Mouse (Mus musculus) left cerebral cortex, postnatal 4 days (tissue): ENCODE results near the gene Mab21l3. TPM values are rescaled to one million over a fixed set of nuclear protein-coding genes. Genes with fewer than 3 reads are reported as not detected.
"Not testable (repeated sequence)": the region's sequence is repeated elsewhere in the genome, so short reads cannot be mapped to it uniquely, and the experiment has no call there.

Experiments used
- DNase-seq: peaks from one replicate; pipeline ENCODE4 v3.0.0-alpha.2; 2022
- intact Hi-C: fragments of 180-260 bp; cut with DNase I; formaldehyde crosslinking; loops from one replicate; pipeline ENCODE4 v1.15.1; 2025
- total RNA-seq, 2 experiments: library from RNA; stranded (reverse); gene quantifications; 2 replicates each; pipeline ENCODE4 v1.2.3; 2021

Mab21l3 gene
- total RNA-seq, 2 experiments from 2014 or later = 0.16 to 0.28 TPM

DNA sequence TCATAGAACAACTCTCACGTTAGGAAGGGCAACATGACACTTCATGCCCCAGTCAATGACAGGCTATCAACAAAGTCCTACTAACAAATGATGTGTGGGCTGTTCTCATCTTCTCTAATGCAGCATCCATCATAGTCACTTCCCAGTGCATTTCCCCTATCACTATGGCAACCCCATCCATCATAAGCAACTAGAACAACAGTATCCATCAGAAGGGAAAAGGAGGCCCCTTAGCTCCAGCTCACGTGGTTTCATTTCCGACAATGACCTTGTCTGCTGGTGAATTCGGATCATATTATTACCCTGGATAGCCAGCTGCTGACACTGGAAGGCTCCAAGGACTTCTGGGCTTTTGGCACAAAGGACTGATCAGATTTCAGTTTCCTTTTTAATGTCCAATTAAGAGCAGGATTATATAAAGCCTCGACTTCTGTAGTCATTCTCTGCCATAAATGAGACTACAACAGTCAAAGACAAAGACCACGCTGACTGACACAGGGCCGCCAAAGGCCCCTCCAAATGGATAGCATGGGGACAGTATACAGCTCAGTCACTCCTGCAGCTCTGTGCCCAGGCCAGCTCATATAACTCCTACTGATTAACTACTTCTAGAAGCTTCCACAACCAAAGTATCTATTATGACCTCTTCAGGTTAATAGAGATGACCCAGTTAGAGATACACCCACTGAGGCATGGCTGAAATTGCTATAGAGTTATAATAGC is 6.2 kb downstream of the Mab21l3 start:
- DNase-seq = no peak
- intact Hi-C loops = no loop called here

DNA sequence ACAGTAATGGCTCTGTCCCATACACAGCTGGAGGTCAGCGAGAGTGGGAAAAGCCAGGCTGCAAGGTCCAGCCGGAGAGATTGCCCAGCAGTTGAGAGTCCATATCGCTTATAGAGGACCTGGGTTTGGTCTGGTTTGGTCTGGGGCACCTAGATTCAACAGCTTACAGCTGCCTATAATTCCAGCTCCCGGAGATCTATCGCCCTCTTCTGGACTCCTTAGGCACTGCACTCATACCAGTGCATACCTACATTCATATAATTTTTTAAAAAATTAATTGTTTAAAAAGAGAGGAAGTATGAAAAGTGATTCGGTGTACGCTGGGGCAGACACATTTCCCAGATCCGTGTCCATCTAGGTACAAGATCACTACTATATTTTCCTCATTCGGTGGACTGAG is 9.4 kb downstream of the Mab21l3 start:
- intact Hi-C loops = no loop called here

DNA sequence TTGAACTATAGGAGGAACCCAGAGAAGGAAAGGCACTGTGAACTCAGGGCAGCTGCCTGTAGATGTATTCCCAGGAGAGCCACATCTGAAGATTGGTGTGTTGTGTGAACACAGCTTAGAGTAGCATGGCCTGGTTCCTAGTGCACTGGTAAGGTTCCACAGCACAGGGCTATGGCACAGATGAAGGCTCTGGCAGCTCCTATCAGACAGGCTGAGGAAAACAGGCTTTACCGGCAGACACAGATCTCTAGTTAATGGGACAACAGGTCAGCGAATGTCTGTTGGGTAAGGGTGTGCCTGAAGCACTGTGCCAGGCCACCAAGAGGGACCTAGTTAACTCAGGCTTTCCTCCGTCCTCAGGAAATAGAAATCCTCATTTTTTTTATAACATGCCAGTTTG is 11.8 kb downstream of the Mab21l3 start:
- intact Hi-C loops = no loop called here
- no peak for DNase-seq

More for the DNA sequence above, 9.4 kb downstream of the Mab21l3 start:
- no peak for DNase-seq

DNA sequence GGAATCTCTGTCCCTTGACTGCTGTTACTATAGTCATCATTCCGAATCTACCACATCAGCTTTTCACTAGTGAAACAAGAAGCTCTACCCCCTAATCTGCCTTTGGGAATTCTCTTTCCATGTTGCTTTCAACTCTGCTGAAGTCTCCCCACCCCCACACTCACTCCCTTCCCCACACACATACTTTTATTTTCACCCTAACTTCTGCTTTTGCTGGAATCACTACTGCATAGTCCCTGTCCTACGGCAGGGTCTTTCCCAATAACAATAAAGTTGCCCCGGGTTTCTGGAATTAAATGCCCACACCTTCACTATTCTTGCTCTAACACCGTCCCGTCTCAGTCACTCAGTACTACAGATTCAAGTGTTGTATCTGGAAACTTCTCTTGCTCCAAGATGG is 12.2 kb downstream of the Mab21l3 start:
- intact Hi-C loops = no loop called here
- no peak for DNase-seq

DNA sequence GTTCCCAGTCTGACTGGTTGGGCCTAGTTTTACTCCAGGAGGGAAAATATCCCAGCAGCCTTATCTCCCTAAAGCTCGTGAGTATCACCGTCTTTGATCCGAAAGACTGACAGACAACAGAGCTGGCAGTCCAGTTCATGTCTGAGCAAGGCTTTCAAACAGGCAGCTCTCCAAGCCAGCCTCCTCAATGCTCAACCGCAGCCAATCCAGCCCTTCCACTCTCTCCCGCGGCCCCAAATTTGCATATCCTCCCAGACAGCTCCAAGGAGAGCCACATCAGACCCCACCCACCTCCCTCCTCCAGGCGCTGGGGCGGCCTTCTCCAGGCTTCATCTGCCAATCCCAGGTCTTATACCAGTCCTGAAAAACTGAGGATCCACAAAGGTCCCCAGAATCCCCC is 12.7 kb downstream of the Mab21l3 start:
- intact Hi-C loops = no loop called here
- DNase-seq = peak; percentile 72

DNA sequence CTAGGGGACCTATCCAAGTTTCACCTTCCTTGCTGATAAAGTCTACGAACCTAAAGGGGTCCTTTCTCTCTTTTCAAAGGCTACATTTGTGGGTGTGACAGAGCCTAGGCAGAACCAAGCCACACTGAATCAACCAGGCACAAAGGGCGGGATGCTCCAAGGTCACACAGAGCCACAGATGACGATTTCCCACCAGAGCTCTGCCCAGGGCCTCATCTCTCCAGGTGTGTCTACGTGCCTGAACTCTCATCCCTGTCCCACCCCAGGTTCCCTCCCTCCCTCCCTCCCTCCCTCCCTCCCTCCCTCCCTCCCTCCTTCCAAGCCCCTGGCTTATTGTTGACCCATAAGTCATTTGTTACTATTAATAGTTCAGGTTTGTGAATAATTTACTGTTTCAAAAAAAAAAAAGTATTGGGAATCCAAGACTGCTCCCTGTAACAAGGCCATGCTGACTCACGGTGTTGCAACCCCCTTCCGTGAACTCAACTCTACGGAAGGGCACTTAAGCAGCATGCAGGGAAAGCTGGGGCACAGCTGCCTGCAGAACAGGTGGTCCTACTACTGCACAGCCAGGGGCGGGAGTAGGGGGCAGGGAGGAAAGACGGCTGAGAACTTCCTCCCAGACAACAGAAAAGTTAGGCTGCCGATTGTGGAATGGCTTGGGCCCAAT is 17.4 kb downstream of the Mab21l3 start:
- intact Hi-C loops = no loop called here

DNA sequence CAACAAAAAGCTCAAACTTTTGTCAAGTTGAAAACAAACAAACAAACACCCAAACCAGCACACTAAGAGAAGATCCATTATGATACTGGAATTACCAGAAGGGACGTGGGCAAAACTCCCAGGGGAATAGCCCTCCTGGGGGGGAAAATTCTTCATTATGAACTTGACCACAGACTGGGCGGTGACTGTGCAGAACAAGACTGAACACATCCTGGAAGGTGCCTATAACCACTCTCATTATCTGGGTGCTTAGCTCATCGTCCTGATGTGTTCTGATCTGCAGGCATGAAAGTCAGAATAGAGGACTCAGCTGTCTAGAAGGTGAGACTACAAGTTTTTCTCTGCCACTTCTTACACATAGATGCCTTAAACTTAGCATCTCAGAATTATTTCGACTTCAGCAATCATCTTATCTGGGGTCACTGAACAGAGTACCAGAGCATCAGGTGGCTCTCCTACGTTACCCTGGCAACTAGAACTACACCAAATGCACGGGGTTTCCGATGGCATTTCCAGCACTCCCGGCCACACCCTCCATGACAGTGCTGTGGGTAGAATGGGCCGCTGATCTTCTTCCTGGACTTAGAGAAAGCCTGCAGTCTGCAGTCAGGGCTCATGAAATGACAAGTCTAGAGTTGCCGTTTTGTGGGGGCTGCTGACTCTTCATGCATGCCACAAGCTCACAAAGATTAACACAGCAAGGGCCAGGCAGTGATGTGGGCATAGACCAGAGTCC is 18.7 kb downstream of the Mab21l3 start:
- DNase-seq = no peak
- intact Hi-C loops = no loop called here

More for the DNA sequence above, 17.4 kb downstream of the Mab21l3 start:
- no peak for DNase-seq

DNA sequence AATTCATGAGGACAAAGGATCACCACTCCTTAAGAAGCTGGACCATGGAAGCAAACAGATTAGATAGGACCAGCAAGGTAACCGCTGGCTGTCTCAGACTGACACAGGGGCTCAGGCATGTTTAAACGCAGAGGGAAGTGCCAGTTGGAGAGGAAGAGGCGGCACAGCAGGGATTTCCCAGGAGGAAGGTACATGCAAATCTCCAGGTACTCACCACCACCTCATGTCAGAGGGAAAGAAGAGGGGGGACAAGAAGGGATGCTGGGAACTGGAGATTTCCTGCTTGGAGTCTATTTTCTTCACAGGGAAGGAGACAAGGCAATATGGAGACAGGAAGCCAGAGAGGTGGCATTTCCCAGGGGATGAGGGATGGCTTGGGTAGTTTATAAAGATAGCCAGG is 20.2 kb downstream of the Mab21l3 start:
- no peak for DNase-seq
- intact Hi-C loops = no loop called here

DNA sequence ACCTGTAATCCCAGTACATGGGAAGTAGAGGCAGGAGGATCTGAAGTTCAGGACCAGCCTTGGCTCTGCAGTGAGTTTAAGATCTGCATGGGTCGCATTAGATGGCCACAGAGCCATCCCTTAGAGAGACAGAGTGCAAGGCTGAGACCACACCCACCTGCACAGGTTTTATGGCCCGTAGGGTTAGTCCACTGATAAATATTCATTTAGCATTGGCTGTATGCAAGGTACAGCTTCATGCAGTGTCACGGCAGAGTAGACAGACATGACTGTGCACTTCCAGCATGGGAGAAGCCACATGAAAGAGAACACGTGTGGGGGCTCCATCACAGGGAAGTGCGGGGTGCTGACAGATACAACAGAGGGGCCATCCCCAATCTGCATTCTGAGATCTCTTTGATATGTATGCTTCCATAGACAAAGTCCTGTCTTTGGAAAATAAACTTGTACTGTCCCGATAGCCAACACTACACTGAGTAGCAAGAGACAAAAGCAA is 21.5 kb downstream of the Mab21l3 start:
- intact Hi-C loops = no loop called here

DNA sequence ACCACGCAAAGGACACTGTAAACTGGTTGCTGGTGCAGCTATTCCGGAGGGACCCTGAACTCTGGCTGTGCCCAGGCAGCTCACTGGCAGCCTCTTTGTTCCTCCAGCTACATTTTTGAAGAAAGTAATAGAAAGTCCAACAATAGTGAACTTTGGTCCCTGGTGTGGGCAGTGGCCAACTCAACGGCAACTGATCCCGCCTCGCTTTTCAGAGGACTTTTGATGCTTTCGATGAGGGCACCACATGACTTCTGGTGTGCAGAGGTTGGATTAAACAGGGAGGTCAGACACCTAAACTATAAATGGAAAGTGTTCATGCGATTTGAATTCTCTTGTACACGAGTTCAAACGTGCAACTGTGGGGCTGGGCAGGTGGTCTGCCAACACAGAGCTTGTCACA is 24.4 kb downstream of the Mab21l3 start:
- intact Hi-C loops = no loop called here
- DNase-seq = no peak

More for the DNA sequence above, 21.5 kb downstream of the Mab21l3 start:
- DNase-seq = no peak

DNA sequence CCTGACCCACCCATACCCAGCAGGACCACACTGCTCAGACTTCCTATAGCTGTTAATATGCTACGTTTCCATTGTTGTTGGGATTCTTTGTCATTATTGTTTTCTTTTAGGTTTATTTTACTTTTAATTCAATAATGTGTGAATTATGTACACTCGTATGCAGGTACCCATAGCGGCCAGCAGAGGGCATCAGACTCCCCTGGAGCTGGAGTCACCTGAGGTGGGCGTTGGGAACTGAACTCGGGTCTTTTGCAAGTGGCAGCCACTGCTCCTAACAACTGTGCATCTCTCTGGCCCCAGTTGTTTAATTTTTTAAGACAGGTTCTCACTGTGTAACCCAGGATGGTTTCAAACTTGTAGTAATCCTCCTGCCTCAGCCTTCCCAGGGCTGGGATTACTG is 26.7 kb downstream of the Mab21l3 start:
- no peak for DNase-seq
- intact Hi-C loops = no loop called here

DNA sequence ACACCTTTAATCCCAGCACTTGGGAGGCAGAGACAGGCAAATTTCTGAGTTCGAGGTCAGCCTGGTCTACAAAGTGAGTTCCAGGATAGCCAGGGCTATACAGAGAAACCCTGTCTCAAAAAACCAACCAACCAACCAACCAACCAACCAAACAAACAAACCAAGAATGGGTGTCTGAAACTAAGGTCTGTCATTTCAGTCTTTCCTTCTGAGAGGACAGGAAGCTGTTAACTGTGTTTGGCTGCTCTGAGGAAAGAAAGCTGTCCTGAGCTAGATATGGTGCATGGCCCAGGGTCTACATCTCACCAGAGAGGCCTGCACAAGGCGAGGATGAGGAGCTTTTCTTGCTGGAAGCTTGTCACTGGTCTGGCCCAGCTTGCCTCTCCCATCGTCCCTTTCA is 28.1 kb downstream of the Mab21l3 start:
- intact Hi-C loops, DNase-seq: not testable (repeated sequence)

DNA sequence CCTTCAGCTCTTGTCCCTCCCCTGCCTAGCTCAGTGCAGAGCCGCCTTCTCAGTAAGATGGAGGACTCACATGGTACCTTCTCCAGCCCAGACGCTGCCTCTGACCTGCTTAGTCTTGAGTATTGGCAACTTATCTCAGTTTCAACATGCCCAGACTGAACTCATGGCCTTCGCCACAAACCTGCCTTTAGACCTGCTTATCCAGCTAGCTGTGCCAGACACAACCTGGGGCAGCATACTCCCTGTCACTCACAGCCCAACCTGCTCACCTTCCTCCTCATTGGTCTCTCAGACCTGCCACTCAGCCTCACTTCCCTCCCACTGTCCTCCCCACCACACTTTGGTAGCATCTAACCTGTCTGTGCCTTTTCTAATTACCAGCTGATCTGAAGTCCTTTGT is 32.8 kb downstream of the Mab21l3 start:
- intact Hi-C loops = loop anchor here (10.0 kb wide), 1 partner anchor 511 kb away; no protein-coding TSS in a partner anchor
- no peak for DNase-seq

DNA sequence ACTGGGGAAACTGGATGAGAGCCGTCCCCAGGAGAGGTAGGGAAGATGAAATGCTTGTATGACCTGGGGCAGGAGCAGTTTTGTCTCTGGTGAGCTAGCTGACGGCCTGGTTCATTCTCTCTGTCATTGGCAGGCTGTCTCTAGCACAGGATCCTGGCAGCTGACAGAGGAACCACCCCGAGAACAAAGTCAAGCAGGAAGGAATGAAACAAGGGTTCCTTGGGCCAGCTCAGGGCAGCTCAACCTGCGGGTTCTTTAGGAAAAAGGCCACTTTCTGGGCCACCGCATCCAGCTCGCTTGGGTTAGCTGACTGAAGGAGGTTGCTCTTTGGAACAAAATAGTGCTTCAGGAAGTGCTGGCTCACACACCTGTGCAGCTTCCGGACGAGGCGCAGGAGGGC is 34.0 kb downstream of the Mab21l3 start:
- intact Hi-C loops = loop anchor here (10.0 kb wide), 1 partner anchor 510 kb away; no protein-coding TSS in a partner anchor

DNA sequence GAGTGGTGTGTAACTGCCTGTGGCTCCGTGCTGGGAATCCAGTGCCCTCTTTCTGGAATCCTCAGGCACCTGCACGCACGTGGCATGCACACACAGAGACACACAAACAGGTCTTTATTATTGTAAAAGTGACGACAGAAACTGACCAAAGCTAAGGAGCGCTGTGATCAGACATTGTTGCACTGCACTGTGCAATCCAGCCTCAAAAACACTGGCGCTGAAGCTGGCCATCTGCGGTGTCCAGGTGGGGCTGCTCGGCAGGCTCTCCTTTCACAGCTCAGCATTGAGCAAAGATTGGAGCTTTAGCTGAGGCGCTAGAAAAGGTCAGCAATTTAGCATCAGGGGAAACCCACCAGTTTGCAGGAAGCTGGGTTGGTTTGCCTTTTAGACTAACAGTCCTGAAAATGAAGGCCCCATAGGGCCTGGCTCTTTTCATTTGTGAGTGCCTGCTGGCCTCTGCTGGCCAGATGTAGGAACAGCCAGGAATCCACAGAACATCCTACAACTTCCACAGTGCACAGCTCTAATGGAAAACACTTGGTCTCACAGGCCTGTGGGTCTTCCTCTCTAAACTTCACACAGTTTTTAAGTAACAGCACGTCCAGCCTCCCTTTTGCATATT is 36.3 kb downstream of the Mab21l3 start:
- DNase-seq = peak; percentile 64
- intact Hi-C loops = loop anchor here (2.0 to 10.0 kb wide), 2 partner anchors 318 to 508 kb away; no protein-coding TSS in a partner anchor

More for the DNA sequence above, 34.0 kb downstream of the Mab21l3 start:
- no peak for DNase-seq

DNA sequence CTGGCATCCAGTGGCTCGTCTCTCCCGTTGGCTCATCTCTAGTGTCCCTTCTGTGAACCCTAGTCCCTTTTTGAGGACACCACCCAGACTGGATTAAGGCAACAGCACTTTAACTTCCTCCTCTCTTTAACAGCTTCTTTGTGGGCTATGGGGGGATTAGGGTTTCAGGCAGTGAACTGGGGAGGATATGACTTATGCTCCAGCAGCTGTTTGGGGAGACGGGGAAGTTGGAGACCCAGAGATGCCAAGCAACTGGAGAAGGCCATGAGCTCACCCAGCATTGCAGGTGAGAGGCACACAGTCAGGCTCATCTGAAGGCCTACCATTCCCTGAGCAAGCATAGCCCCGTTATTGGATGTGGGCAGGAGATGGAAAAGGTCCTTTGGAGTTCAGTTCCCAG is 36.8 kb downstream of the Mab21l3 start:
- intact Hi-C loops = loop anchor here (2.0 to 10.0 kb wide), 2 partner anchors 317 to 507 kb away; no protein-coding TSS in a partner anchor
- no peak for DNase-seq

DNA sequence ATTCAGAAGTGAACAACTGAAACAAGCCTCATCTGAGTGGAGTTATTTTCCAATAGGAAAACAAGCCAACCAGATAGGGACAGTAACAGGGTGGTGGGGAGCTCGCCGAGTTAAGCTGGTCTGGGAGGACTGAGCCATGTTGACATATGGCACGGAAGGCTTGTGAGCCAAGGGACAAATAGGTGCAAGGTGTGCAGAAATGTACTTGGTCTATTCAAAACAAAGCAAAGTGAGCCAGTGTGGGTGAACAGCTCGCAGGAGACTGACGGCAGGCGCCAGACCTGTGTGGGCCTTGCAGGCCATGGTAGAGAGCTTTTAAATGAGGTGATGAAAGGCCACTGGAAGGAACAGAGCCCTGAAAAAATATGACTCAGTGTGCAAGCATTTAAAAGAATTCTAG is 41.1 kb downstream of the Mab21l3 start:
- intact Hi-C loops = loop anchor here (5.0 to 10.0 kb wide), 2 partner anchors 205 to 843 kb away; partner anchors contain the start of genes Atp1a1 and Ttf2
- no peak for DNase-seq

DNA sequence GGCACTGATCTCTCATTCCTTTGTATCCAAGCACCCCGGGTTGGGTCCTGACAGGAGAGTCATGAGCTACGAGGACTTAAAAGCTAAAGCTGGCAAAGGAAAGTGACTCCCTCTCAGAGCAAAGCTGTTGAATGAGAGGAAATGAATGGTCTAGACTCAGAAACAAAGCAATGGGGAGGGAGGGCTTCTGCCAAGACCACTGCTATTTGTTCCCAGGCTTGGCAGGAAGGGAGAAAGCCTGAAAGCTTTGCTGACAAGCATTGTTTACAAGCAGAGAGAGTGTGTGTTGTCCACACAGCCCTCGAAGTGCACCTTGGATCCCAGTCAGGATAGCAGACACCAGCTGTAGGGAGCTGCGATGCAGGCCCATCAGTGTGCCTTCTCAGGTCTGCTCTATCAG is 41.8 kb downstream of the Mab21l3 start:
- DNase-seq = peak; percentile 45
- intact Hi-C loops = loop anchor here (5.0 to 10.0 kb wide), 2 partner anchors 205 to 842 kb away; partner anchors contain the start of genes Atp1a1 and Ttf2

DNA sequence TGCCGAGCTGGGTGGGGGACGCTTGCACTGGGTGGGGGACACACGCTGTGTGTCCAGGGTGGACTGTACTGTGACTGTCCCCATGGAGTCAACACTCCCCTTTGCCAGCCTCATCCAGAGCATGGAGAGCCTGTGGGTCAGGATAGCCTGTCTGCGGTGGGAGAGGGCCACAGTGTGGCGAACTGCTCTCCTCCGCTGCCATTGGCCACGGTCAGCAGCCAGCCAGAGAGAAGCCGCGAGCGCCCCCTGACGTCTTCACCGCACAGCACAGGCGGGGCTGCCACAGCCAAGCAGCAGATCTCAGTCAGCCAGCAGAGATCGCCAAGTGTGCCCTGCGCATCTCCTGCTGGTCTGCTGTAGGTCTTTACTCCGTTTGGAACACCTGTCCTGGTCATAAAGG is 42.6 kb downstream of the Mab21l3 start:
- intact Hi-C loops = loop anchor here (5.0 to 10.0 kb wide), 2 partner anchors 204 to 841 kb away; partner anchors contain the start of genes Atp1a1 and Ttf2
- peak; percentile 94 for DNase-seq

DNA sequence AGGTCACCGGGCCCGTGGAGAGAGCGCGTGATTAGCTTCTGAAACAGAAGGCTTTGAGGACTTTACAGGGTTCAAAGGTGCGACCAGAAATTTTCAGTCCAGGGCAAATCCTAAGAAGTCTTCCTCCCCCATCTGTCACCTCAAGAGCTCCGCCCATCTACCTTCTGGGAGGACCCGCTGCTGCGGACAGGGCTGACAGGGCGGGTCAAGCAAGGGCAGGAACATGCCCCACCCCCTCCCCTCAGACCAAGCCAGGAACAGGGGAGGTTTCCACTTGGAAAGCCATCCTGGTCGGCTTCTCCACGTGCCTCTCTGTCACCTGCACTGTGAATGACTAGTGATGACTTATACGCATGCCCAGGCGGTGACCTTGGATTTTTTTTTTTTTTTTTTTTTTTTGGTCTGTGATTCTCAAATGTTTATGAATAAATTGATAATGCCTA is 43.2 kb downstream of the Mab21l3 start:
- intact Hi-C loops = loop anchor here (5.0 to 10.0 kb wide), 2 partner anchors 203 to 841 kb away; partner anchors contain the start of genes Atp1a1 and Ttf2
- no peak for DNase-seq
